Comparison of ENCODE assay signal across 8 mouse cellular contexts in the genomic region with DNA sequence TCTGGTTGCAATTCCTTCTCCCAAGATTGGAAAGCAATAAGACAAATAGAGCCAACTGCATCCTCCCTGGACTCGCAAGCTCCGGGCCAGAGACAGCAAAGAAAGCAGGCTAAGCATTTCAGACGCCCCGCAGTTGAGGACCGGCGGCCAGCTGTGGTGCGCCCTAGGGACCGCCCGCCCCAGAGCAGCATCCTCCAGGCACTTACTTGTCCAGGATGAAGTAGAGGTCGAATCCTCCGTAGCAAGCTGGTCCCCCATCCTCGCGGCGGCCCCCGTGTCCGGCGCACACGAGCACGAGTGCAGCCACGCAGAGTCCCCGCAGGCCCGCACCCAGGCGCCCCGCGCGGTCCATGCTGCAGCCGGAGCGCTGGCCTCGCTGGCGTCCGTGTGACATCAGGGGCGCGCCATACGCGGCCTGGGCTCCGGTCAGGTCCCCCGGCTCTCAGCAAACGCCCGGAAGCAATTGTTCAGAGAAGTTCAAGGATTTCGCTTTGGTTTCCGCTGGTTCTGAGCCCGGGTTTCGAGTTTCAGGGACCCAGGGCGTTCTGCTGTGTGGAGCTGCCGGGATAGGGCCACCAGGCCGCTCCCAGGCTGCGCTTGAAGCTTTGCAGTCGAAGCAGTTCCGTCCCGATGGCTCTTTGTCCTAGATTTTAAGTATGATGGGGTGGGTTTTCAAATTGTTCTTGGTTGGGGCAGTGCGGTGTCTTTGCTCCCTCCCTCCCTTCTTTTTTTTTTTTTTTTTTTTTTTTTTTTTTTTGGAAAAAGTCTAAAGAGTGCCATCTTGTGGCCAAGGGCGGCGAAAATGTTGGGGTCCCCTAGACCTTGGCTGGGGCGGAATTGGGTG. TPM values are rescaled to one million over a fixed set of nuclear protein-coding genes. Genes with fewer than 3 reads are reported as not detected.
DNase-seq lines count a peak whose midpoint lies in the region; ATAC-seq and TF ChIP-seq lines count a peak whose summit lies in the region.

Gene Antxr1 (minus strand): TSS at position 731 of the 844 bp plus-strand sequence.

- H3K4me1 ChIP-seq in spleen, adult 2 months (ENCODE audit: control insufficient read depth, insufficient read depth, insufficient read length): peaks cover 2% of the 10 kb centered on the region; the same call in 1 of the 2 replicates
- peaks cover 40% of the 10 kb centered on the region for H3K4me1 ChIP-seq in limb, embryonic 13.5 days
- peaks cover 16% of the 10 kb centered on the region for H3K4me1 ChIP-seq in midbrain, embryonic 15.5 days
- H3K4me1 ChIP-seq in stomach, embryonic 16.5 days (ENCODE audit: control insufficient read depth, insufficient read depth, low read length): peaks cover 22% of the 10 kb centered on the region

- peak within 1 kb of the TSS; percentile 90 for H3K4me2 ChIP-seq in limb, embryonic 13.5 days (replicated peaks)
- peak within 1 kb of the TSS; percentile 93 for H3K4me2 ChIP-seq in midbrain, embryonic 15.5 days
- peak within 1 kb of the TSS; percentile 76 for H3K4me2 ChIP-seq in stomach, embryonic 16.5 days (ENCODE audit: low read depth, low read length)

- WGBS in spleen, adult 2 months: 3% methylated on average over 54 of the region's 54 CpGs
- WGBS in limb, embryonic 13.5 days: under 1% methylated on average over 54 of the region's 54 CpGs
- under 1% methylated on average over 54 of the region's 54 CpGs for whole genome bisulfite sequencing in midbrain, embryonic 15.5 days
- WGBS in stomach, embryonic 16.5 days: under 1% methylated on average over 54 of the region's 54 CpGs

- no peaks in the 10 kb centered on the region for H3K36me3 ChIP-seq in spleen, adult 2 months (ENCODE audit: control insufficient read depth, insufficient read depth, low read length)
- no peaks in the 10 kb centered on the region for H3K36me3 ChIP-seq in limb, embryonic 13.5 days
- H3K36me3 ChIP-seq in midbrain, embryonic 15.5 days (replicated peaks): no peaks in the 10 kb centered on the region
- H3K36me3 ChIP-seq in stomach, embryonic 16.5 days (ENCODE audit: control insufficient read depth, insufficient read depth, low read length): no peaks in the 10 kb centered on the region

- peak in 1 of 2 experiments; percentile 7 for DNase-seq in spleen, adult 2 months (ENCODE audit: low read depth in 1 of 2, low spot score in 2 of 2)
- no peak for DNase-seq in spleen, adult 12 weeks (ENCODE audit: low spot score)
- DNase-seq in embryo, embryonic 9.5 days (ENCODE audit: extremely low spot score): peak; percentile 82
- DNase-seq in heart, adult 18-20 months: peak; percentile 49 to 71
- DNase-seq in kidney, adult 11 months: peak; percentile 25

- H3K4me3 ChIP-seq in spleen, adult 2 months (ENCODE audit: extremely low read depth, insufficient read depth, insufficient read length): peak within 1 kb of the TSS; percentile 41
- peak within 1 kb of the TSS; percentile 74 for H3K4me3 ChIP-seq in limb, embryonic 13.5 days
- peak within 1 kb of the TSS; percentile 57 for H3K4me3 ChIP-seq in midbrain, embryonic 15.5 days
- peak within 1 kb of the TSS; percentile 72 for H3K4me3 ChIP-seq in stomach, embryonic 16.5 days (replicated peaks; ENCODE audit: low read length)

- peak; percentile 67 for ATAC-seq in limb, embryonic 13.5 days (ENCODE audit: low FRiP score, low read depth)
- peak; percentile 82 for ATAC-seq in midbrain, embryonic 15.5 days (replicated peaks)
- peak; percentile 76; the same call in 1 of the 2 replicates for ATAC-seq in stomach, embryonic 16.5 days (ENCODE audit: insufficient read depth, low FRiP score)

- TF ChIP-seq CTCF in spleen, adult 2 months (IDR thresholded peaks at IDR 0.05; ENCODE audit: extremely low read depth, insufficient read depth, insufficient read length, insufficient replicate concordance): no peak

- H3K27me3 ChIP-seq in spleen, adult 2 months (ENCODE audit: control insufficient read depth, insufficient read depth, low read length): peaks cover 11% of the 10 kb centered on the region
- H3K27me3 ChIP-seq in limb, embryonic 13.5 days: no peaks in the 10 kb centered on the region
- no peaks in the 10 kb centered on the region for H3K27me3 ChIP-seq in midbrain, embryonic 15.5 days (replicated peaks)
- H3K27me3 ChIP-seq in stomach, embryonic 16.5 days (ENCODE audit: control insufficient read depth, insufficient read depth, low read length): no peaks in the 10 kb centered on the region

- peak within 1 kb of the TSS; percentile 67; the same call in 1 of the 2 replicates for H3K27ac ChIP-seq in spleen, adult 2 months (ENCODE audit: insufficient read depth, low read length)
- H3K27ac ChIP-seq in limb, embryonic 13.5 days: peak within 1 kb of the TSS; percentile 94
- peak within 1 kb of the TSS; percentile 58; the same call in 1 of the 2 replicates for H3K27ac ChIP-seq in midbrain, embryonic 15.5 days
- H3K27ac ChIP-seq in stomach, embryonic 16.5 days (ENCODE audit: low read length): peak within 1 kb of the TSS; percentile 94

- no peaks in the 10 kb centered on the region for H3K9me3 ChIP-seq in limb, embryonic 13.5 days
- no peaks in the 10 kb centered on the region for H3K9me3 ChIP-seq in midbrain, embryonic 15.5 days
- no peaks in the 10 kb centered on the region for H3K9me3 ChIP-seq in stomach, embryonic 16.5 days (replicated peaks; ENCODE audit: control insufficient read depth, low read length)

- H3K9ac ChIP-seq in limb, embryonic 13.5 days: peak within 1 kb of the TSS; percentile 98
- H3K9ac ChIP-seq in midbrain, embryonic 15.5 days: peak within 1 kb of the TSS; percentile 62
- peak within 1 kb of the TSS; percentile 87 for H3K9ac ChIP-seq in stomach, embryonic 16.5 days (ENCODE audit: low read length)

- no peak for TF ChIP-seq POLR2A in spleen, adult 2 months (IDR thresholded peaks at IDR 0.05; ENCODE audit: low read depth, low read length)

RNA-seq across cellular contexts. Expression of gene Antxr1, which starts in this region (rescaled TPM):
- 4.0 and 4.2 TPM in 2 replicates for polyA plus RNA-seq in spleen, adult 2 months (2012; rRNA removed)
- 1 to 10 TPM; 6.5 to 7.6 TPM for total RNA-seq in heart, adult 18-20 months (2021)
- 20.2 and 21.1 TPM in 2 replicates for polyA plus RNA-seq in limb, embryonic 13.5 days (2015; fragmentation: Nextera tagmentation; extraction: Ambion mirVana)
- polyA plus RNA-seq in midbrain, embryonic 15.5 days (2015; fragmentation: Nextera tagmentation; extraction: Ambion mirVana): 3.4 and 3.9 TPM in 2 replicates
- polyA plus RNA-seq in stomach, embryonic 16.5 days (2015; fragmentation: Nextera tagmentation; extraction: Ambion mirVana): 7.8 and 8.0 TPM in 2 replicates
